Mouse (Mus musculus) layer of hippocampus, adult 9-10 months (tissue): Measurements from ENCODE around the gene Pgbd1.
"Not testable (repeated sequence)": the region's sequence is repeated elsewhere in the genome, so short reads cannot be mapped to it uniquely, and the experiment has no call there.

Experiments
- DNase-seq: peaks from one replicate; pipeline ENCODE4 v3.0.0; 2022; ENCODE audit warnings: low spot score

Pgbd1 gene

DNA sequence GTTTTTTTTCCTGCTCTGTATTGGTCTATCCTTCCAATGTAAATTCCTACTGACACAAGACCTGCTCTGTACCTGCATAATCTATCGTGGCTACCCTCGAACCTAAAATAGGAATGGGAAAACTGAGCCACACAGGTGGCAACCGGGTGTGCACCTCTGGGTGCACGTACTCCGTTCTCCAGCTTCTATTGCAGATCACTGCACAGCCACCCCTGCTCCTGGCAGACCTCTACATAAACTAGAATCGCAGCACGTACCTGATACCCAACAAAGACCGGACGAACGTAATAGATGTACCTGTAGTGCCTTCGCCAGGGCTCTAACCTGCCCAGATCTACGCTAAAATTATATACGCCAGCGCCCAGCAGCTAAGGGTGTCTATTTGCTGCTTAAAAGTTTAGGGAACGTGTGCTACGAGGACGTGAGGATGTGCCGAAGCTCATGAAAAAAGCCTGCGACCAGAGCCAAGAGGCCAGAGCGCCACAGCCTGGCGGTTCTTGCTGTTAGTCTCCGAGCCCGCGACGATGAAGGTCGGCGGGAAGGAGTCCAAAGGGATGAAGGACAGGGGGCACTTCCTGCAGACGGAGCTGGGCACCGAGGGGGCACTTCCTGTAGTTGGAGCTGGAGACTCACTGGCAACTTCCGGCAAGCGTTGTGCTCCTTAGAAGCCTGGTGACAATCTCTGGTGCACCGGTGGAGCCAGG lies at the start of gene Pgbd1:
Gene Pgbd1 (minus strand): TSS at position 556 of the 704 bp plus-strand sequence.
- no peak for DNase-seq

DNA sequence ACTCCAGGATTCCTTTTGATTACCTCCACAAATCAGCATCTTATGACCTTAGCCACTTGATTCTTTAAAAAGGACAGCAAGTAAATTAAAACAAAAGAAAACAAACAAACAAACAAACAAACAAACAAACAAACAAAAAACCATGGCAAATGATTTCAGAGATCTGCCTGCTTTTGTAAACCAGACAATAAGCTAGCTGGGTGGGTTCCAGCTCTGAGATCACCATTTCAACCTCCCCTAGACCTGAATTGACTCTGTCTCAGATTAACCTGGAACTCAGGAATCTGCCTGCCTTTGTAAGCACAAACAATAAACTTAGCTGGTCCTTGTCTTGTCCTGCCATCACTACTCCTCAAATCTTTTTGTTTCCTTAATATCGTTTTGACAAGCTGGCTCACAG lies 46.0 kb upstream of the Pgbd1 start:
- no peak for DNase-seq

DNA sequence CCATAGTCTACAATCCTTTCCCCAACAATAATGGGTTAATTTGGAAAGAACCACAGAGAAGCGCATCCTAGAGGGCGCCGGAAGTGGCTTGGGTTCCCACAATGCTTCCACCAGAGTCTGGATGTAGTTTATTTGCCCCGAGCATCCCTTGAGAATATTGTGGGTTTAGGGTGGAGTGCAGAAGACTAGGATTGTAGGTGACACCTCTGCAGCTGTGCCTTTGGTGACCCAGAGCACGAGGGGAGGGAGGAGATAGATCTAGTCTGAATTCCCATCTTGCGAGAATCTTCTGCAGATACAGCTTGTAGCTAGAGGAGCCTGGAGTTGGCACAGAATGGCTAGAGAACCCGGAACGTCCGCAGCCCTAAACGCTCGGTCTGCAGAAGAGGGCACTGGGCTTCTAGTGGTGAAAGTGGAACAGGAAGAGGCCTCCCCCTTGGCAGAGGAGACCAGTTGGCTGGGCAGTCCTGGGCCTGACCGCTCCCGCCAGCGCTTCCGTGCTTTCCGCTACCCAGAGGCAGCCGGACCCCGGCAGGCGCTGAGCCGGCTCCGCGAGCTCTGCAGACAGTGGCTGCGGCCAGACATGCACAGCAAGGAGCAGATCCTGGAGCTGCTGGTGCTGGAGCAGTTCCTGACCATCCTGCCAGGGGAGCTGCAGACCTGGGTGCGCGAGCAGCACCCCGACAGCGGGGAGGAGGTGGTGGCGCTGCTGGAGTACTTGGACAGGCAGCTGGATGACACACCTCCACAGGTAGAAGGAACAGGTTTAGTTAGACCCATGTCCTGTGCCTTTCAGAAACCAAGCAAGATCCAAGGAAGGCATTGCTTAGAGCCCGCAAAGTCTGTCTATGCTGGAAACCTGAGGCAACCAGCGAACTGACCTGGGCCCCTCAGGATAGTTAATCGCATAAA lies 38.2 kb upstream of the Pgbd1 start, which contains the start of the genes Zkscan4 and Gm10065:
Gene Zkscan4 (plus strand): TSS at position 149 of the 912 bp plus-strand sequence.
Gene Gm10065 (minus strand): TSS at position 683 of the 912 bp plus-strand sequence.
- peak; percentile 60 for DNase-seq

DNA sequence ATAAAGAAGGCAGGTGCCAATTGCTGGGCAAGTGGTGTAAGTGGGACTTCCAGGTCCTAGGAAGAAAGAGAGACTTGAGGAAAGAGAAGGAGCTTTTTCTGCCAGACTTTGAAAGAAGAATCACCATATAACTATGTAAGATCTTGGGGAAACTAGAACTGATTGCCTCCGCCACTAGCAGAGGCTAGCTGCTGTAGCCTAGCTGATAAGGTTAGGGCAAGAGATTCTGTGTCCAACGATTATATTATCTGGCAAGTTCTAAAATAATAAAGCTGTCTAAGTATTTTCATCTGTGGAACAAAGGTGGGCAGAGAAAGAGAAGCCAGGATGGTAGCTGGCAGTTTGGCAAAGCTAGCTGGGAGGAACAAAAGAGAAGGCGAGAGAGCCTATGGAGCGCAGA lies 31.6 kb upstream of the Pgbd1 start:
- DNase-seq = no peak

DNA sequence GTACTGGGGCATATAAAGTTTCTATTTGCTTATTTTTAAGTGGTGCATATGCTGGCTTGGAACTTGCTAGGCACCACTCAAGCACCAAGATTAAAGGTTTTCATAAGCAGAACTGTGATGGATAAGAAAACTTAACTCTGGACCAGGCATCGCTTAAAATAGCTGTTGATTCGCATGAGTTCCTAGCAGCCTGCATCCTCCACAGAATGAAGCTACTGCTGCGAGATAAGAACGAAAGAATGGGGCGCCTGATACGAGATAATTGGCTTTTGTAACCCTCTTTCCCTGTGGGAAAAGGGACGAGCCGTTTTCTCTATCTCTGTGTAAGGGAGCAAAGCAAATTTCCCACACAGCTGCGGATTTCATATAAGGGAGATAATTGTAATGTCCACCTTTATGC lies 28.2 kb upstream of the Pgbd1 start:
- DNase-seq = no peak

DNA sequence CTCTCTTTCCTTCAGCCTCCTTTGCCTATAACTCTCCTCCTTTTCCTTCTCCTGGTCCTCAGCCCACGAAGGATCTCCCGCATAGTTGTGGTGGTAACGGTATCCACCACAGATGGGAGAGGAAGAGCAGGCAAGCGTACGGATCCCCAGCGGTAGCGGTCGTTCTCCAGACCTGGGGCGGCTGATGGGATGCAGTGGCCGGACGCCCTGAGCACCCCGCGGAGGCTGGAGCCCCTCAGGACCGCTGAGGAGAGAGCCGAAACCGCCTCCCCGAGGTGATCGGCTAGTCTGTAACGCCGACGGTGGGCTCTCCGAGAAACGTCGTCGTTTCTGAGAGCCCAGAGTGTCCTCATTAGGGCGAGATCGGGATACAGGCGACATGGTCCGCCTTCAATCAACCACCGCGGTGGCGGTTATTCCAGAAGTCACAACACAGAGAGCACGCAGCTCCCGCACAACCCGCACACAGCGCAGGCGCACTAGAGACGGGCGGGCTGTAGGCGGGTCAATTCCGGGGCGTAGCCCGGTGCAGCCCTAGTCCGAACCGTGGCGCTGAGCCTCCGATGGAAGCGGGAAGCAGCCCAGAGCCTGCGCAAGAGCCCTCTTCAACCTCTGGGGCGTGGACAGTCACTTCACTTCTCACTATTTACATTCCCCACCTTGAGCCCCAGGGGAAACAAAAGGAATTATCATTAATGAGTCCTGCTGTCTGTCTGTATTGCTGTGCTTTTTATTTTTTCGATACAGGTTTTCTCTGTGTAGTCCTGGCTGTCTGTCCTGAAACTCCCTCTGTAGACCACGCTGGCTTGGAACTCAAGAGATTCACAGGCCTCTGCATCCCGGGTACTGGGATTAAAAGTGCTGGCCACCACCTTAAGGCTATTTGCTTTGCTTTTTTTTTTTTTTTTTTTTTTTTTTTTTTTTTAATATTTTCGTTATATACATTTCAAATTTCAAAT lies 27.5 kb upstream of the Pgbd1 start, which contains the start of gene Nkapl:
Gene Nkapl (minus strand): TSS at position 449 of the 959 bp plus-strand sequence.
- peak; percentile 50 for DNase-seq

DNA sequence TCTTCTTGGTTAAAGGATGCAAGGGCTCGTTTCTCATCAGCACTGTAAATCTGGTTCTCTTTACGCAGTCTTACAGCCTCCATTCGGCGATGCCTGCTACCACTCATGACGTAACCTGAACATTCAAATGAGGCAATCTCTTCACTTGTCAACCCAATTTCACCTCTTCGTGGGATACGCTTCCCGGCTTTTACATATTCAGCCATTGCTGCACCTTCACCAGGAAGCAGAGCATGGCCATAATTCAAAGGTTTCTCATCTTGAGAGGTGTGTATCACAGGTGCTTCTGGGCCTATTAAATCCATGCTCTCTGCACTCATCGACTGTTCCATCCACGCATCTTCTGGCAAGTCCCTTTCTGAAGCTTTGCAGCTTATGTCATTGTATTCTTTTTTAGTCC lies 26.5 kb upstream of the Pgbd1 start:
- no peak for DNase-seq

DNA sequence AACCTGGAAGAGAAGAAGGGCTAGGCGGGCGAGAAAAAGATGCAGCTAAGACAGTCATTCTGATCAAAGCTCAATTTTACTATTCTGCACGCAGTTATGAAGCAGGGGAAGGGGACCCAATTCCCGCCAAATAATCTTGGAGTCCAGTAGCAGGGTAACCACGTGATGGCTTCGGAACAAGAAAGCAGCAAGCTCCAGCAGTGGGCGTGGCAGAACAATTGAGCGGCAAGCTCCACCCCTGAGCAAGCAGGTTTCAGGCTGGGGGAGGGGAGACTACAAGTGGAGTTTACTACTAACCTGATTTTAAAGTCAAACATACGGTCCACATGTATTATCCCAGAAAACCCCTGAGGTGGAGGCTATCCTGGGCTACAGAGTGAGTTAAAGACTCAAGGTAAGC lies 21.7 kb upstream of the Pgbd1 start:
- DNase-seq = not testable (repeated sequence)

DNA sequence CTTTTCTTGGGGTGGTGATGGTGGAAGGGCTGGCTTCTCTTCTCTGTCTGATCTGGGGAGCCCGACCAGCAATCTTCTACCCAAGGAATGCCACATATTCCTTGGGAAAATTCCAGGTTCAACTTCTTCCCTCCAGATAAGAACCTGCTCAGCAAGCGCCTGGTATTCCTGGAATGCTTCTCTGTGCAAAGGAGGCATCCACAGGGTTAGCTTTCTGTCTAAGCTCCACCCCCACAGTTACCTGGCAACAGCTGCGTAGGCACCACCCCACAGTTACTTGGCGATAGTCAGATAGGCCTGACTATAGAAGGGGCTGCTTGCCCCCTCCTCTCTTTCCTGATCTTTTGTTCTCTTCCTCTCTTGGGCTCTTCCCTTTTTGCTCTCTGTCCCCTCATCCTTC lies 15.5 kb upstream of the Pgbd1 start:
- no peak for DNase-seq

DNA sequence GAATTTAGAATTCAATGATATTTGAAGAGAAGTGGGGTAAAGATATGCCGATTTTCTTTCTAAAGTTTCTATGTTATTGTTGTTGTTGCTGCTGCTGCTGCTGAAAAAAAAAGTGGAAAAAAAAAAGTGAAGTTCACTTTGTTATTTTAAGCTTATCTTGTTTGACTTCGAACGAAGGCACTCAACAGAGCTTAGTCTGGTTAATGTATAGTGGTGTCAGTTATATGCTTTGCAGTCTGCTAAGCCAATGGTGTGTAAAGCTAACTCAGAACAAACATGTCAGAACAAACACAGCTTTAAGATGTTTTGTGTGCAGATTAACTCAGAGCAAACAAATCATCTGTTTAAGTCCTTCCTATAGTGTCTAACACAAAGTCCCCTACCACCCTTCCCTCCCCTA lies 13.3 kb upstream of the Pgbd1 start:
- DNase-seq = no peak

DNA sequence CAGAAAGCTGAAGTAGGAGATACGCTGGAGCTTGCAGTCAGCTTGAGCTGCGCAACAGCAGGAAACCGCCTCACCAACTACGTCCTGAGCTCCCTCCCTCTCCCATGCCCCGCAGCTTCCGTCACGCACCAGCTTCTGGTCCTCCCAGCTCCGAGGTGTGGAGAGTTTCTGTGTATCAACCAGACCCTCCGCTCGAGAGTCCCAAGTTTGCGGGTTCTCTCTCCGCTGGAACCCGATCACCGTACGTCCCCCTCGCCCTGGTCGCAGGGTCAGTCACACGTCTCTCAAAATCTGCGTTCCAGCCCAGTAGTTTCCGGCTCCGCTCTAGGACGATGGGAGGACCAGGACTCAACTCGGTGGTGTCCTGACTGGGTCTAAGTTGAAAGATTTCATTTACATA lies 12.6 kb upstream of the Pgbd1 start, which contains the start of gene Zscan26:
Gene Zscan26 (minus strand): TSS at position 282 of the 400 bp plus-strand sequence.
- peak; percentile 73 for DNase-seq

DNA sequence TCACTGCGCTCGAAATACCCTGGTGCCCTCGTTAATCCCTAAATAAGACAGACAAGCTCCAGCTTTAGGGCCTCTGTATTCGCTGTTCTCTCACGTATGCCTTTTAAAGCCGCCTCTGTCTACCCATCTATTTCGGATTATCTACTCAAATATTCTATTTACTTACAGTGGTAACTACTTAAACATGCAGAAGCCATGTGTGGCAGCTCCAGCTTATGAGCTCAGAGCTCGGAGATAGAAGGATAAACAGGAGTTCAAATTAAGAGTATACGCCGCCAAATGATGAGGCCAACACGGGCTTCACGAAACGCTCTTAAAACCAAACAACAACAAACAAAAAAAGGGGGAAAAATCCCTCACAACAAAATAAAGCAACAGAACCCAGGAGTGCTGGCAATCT lies 12.2 kb upstream of the Pgbd1 start:
- no peak for DNase-seq

DNA sequence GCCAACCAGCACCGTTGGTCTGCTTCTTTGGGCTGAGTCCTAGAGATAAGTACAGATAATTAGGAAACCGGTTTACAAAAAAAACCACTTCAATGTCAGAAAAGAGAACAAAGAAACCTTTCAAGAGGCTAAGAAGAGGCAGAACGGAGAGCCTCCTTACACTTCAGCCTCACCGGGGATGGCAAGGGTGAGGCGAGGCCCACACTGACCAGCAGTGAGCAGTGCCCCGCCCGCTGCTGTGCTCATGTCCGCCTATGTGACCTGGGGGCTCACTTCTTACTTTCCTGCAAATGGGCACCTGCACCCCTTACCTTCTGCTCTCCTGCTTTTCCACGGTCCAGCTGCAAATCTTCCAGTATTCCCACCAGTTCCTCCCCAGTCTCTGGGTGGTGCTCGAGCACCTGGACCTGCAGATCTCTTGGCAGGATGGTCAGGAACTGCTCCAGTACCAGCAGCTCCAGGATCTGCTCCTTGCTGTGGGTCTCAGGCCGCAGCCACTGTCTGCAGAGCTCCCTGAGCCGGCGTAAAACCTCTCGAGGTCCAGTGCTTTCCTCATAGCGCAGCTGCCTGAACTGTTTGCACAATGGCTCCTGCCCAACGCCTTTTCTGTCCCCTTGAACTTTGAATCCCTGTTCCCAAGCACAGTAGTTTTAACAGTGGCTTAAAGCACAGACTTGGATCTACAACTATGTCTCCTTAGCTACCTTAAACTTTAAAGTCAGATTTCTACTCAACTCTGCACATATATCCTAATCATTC lies 7.2 kb upstream of the Pgbd1 start:
- no peak for DNase-seq

DNA sequence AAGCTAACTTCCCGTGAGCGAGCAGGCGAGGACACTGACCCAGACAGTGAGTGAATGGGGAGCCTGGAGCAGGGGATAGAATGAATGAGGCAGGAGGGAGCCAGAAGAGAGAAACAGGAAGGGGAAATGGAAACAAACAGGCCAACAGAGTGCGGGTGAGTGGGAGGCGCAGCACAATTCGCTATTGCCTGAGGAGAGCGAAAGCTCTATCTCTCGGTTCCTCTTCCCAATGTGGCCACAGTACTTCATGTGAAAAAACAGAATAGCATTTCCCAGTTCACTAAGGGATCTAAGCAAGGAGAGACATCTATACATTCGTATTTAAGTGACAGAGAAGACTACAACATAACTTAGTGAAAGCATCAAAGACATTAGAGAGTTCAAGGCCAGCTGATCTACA lies 5.9 kb upstream of the Pgbd1 start:
- DNase-seq = no peak

DNA sequence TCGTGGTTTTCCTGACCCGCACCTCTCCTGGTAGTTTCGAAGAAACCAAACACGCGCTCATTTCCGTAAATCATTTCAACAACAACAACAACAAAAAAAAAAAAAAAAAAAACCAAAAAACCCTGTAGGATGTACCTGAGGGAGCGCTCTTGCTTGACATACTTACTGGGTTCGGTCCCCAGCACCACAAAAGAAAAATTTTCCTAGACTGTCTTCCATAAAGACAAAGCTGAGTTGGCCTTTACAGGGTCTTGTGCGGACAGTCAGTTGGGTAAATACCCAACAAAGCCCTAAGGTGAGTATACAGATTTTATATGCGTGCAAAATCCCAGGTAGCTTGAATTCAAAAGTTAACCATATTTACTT lies 332 bp upstream of the Pgbd1 start:
- DNase-seq = no peak

DNA sequence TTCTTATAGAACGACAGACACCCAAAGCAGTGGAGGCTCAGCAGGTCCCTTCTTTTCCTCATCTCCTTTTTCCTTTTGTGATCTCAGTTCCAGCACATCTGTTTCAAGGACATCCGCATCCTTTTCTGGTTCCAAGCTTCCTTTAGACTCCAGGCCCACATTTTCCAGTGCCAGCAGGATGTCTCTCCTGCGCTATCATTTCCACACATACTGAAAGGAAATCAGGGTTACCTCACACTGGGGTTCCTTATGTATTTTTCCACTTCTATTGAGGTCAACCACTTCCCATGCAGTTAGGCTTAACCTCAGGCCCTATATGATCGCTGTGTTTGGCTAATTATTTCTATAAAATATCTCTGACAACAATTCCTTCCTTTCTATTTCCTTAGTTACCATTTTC lies 5.4 kb downstream of the Pgbd1 start:
- DNase-seq = no peak

DNA sequence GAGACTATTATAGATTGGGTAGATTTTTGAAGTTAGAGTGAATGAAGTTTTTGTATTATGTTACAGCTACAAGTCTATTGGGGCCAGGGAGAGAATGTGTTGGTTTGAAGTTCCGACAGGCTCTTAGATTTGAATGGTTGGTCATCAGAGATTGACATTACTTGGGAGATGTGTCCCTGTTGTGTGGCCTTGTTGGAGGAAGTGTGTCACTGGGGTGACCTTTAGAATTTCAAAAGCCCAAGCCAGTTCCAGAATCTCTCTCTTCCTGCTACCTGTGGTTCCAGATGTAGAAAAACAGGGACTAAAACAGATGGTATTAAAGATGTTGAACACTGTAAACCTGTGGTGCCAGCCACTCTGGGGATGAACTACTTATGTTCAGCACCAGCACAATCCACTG lies 13.2 kb downstream of the Pgbd1 start:
- DNase-seq = no peak

DNA sequence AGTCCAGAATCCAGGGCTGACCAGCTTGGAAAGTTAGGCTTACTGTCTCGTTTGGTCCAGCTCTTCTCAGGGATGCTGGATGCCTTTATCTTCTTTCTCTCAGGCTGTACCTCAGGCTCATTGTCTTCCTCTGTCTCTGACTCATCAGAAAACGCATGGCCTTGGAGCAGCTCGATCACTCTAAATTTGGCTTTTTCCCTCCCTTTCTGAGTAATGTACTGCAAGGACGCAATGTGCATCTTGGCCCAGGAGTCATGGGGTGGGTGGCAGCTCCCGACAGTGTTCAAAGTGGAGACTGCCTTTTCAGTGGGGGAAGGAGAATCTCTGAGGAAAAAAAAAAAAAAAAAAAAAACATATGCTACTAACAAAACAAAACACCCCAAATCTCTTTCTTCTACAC lies 17.6 kb downstream of the Pgbd1 start:
- no peak for DNase-seq

DNA sequence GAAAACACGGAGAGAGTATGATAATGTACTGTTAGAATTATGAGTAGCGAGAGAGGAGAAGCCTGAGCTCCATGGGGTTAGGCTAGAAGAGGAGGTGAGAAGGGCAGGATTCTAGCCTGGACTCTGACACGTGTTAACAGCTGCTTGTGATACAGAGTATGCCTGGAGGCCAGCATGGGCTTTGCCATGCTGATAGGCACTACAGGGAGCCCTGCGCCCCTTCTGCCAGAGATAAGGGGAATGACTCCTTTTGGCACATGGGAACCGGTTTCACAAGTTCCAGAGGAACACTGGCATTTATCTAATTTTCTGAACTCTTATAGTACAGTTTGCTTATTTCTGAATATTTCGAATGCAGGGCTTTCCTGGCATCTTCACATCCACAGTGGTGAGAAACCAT lies 22.0 kb downstream of the Pgbd1 start:
- no peak for DNase-seq

DNA sequence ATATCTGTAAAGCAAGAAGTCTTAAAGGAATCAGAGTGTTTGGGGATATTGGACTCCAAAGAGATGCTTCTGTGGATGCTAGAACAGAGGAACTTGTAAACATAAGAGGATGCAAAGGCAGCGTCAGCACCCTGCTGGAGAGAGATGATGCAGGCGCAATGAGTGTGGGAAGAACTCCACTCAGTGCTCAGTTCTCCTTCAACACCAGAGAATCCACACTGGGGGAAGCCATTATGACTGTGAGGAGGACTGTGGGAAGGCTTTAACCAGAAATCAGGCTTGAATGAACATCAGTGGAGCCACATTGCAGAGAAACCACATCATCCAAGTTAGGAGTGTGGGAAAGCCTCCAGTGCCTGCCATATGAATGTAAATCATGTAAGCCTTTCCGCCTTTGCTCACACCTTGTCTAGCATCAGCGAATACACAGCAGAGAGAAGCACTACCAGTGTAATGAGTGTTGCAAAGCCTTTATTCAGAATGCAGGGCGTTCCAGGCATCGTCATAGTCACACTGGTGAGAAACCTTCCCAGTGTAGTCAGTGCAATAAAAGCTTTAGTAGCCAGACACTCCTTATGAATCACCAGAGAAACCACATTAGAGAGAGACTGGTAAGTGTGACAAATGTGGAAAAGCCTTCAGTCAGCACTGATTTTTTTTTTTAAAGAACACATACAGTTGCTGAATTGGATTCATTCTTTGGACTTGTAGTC lies 23.4 kb downstream of the Pgbd1 start:
- no peak for DNase-seq

DNA sequence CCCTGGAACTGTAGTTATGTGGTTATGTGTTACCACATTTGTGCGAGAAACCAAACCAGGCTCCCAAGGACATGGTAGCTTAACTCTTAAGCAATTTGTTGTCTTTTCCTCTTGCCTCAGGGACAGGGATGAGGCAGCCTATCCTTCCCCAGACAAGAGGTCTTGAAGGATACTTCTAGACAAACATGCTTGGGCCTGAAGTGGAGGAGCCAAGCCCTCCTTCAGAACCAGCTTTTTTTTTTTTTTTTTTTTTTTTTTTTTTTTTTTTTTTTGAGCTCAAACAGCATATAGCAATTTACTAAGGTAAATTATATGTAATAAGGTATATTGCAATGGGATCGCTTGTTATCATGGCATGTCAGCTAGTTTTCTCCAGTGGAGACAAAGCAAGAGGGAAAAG lies 25.1 kb downstream of the Pgbd1 start:
- DNase-seq = no peak
